Mouse (Mus musculus) olfactory bulb, adult 2 months (tissue): ENCODE measurements around the gene Pcsk6. TPM values are rescaled to one million over a fixed set of nuclear protein-coding genes. Genes with fewer than 3 reads are reported as not detected.

Experiments
- H3K27ac ChIP-seq: fragments of 200-500 bp; 2 replicates; pipeline ENCODE4 v1.5.1; 2012; ENCODE audit warnings: low read depth, low read length; ENCODE audit not compliant: insufficient read depth
- H3K4me1 ChIP-seq: fragments of 200-500 bp; 2 replicates; pipeline ENCODE4 v1.6.1; 2012; ENCODE audit warnings: low read length; ENCODE audit not compliant: control insufficient read depth, insufficient read depth
- H3K4me3 ChIP-seq: fragments of 200-500 bp; 2 replicates; pipeline ENCODE4 v1.5.1; 2012; ENCODE audit warnings: mild to moderate bottlenecking, low read depth, low read length, moderate library complexity; ENCODE audit not compliant: insufficient read depth
- CTCF ChIP-seq: fragments of 200-500 bp; IDR thresholded peaks from 2 replicates; pipeline ENCODE4 v1.5.1; 2012; ENCODE audit warnings: low read depth, mild to moderate bottlenecking, low read length, moderate library complexity; ENCODE audit not compliant: insufficient read depth
- POLR2A ChIP-seq: fragments of 200-500 bp; IDR thresholded peaks from 2 replicates; pipeline ENCODE4 v1.6.1; 2012; ENCODE audit warnings: mild to moderate bottlenecking, low read depth, low read length, moderate library complexity; ENCODE audit not compliant: insufficient read depth
- WGBS: fragments of 180-500 bp; shearing (Covaris S2); methylation state at CpG from one replicate; pipeline ENCODE4 v1.1.7; 2018; 5-methylcytosine and 5-hydroxymethylcytosine counted together
- polyA plus RNA-seq: library from polyadenylated mRNA; stranded (reverse); fragments of >200 nt; gene quantifications from 2 replicates; pipeline ENCODE4 v1.2.4, GENCODE M21; 2012; ENCODE audit warnings: low replicate concordance; ENCODE audit not compliant: missing spikeins, insufficient read depth, insufficient read length

Pcsk6 gene
- polyA plus RNA-seq, 1 experiment = not detected

DNA sequence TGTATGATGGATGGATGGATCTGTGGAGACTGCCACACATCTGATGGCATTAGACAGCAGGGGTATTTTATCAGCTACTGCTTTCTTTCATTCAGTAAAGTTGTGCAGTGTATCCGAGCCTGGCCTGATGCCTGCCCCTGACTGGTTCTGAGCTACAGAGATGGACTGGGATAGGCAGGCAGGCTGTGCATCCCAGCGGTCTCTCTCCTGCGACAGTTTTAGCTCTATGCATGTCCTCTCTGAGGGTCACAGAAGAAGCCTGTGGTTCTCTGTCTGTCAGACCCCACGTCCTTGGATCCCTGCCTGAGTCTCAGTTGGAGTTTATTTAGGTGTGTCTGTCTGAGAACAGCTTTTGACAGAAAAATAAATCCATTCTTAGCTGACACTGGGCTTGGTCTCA is 16.7 kb downstream of the Pcsk6 start:
- Histone ChIP-seq H3K4me1 (peaks cover 5% of the 10 kb centered on the region), H3K4me3 (no peak overlapping the region), H3K27ac (no peak overlapping the region)
- TF ChIP-seq CTCF (no peak), POLR2A (no peak)
- WGBS = 65% methylated on average over 4 of the region's 4 CpGs

DNA sequence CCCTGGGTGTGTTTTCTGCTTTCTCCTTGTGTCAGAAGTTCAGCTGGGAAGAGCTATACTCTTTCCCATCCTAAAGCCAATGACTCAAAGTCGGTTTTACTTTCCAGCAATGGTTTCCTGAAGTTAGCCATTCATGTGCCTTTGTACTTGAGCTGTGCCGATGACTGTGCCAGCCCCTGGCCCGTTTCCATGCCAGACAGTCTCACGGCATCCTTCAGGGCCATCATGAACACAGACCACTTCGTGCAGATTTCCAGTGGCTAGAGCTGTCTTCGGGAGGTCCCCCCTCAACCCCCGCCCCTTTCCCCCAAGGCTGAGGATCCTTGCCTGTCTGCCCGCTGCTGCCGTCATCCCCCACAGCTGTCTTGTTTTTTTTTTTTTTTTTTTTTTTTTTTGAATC is 17.8 kb downstream of the Pcsk6 start:
- Histone ChIP-seq H3K4me3 (no peak overlapping the region), H3K4me1 (peaks cover 5% of the 10 kb centered on the region), H3K27ac (no peak overlapping the region)
- 63% methylated on average over 9 of the region's 9 CpGs for WGBS
- no peak for TF ChIP-seq CTCF
- no peak for TF ChIP-seq POLR2A

DNA sequence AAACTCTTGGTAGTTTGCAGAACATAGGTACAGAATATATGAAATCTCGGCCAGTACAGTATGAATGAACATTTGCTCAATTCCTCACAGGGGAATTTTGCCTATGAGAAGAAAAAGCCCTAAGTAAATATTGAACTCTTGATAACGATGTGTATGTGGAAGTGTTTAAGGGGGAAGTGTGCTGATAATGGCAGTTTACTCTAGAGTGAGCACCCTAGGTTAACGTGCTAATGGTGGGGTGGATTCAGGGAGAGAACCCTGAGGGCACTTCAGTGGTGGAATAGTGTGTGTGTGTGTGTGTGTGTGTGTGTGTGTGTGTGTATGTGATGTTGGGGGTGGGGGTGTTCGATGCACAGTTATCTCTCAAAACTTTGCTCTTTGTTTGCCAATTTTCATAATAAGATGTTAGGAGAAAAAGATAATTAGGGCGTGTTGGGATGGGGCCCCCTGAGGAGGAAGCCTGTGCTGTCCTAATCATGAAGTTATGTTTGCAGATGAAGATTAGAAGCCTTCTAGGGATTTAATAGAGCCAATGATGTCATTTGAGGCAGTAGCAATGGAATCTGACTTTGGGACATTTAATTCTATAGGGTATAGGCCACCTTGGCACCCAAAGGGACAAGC is 19.2 kb downstream of the Pcsk6 start:
- Histone ChIP-seq H3K27ac (no peak overlapping the region), H3K4me3 (no peak overlapping the region), H3K4me1 (peaks cover 5% of the 10 kb centered on the region)
- no peak for TF ChIP-seq CTCF
- WGBS = 61% methylated on average over 5 of the region's 5 CpGs

DNA sequence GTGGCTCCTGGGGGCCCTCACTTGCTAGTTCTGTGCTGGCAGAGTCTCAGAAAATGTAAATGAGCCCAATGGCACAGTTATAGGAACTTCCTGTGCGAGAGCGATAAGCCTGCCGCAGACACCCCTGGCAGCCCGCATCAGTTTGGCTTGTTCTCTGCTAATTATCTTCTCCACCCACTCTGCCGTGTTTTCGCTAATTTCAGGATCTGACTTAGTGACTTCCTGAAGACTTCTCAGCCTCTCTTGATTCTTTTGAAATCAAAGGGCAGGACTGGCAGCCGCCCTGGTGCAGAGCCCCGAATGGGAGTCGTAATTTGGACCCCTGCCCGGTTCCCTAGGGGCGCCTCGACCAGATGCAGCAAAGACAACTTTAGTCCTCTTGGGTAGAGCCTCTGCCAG is 19.8 kb downstream of the Pcsk6 start:
- H3K4me1 ChIP-seq = peaks cover 5% of the 10 kb centered on the region
- H3K27ac ChIP-seq = no peak overlapping the region
- 8% methylated on average over 12 of the region's 12 CpGs for WGBS
- H3K4me3 ChIP-seq = peak overlapping the region; percentile 21; the same call in 1 of the 2 replicates
- no peak for TF ChIP-seq POLR2A
- TF ChIP-seq CTCF = no peak

DNA sequence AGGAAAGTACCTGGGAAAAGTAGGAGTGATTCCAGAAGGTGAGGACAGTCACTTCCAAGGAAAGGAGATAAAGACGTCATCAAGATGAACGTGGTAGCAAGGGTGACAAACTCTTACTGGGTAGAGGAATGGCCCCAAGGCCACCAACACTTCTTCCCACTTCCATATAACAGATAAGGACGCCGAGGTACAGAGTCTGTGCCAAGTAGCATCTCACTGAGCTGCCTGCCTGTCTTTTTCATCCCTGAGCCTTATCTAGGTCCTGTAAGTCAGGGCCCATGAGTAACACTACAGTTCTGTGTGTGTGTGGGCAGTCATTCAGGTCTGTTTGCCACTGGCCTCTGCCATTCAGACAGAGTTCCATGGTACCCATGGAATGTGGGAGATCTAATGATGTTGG is 23.4 kb downstream of the Pcsk6 start:
- Histone ChIP-seq H3K27ac (no peak overlapping the region), H3K4me1 (peaks cover 5% of the 10 kb centered on the region), H3K4me3 (no peak overlapping the region)
- WGBS = 93% methylated on average over 4 of the region's 4 CpGs
- TF ChIP-seq CTCF (no peak), POLR2A (no peak)

DNA sequence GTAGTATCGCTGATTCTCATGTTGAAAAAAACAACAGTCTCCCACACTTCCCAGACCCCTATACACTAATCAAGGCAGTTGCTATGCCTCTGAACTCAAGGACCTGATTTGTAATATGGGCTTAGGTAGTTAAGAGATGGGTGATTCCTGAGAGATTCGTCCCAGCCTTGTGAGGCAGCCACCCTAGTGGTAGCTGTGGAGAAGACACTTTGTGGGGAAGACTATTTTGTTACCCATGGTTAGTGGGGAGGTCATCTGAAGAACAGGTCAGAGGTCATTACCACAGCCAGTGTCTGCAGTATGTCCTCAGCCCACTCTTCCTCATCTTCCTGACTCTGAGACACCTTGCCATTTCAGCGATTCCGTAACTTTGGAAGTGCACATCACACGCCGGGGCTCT is 24.3 kb downstream of the Pcsk6 start:
- Histone ChIP-seq H3K4me3 (no peak overlapping the region), H3K27ac (no peak overlapping the region), H3K4me1 (peaks cover 5% of the 10 kb centered on the region)
- TF ChIP-seq POLR2A (no peak), CTCF (no peak)
- 96% methylated on average over 6 of the region's 6 CpGs for WGBS

DNA sequence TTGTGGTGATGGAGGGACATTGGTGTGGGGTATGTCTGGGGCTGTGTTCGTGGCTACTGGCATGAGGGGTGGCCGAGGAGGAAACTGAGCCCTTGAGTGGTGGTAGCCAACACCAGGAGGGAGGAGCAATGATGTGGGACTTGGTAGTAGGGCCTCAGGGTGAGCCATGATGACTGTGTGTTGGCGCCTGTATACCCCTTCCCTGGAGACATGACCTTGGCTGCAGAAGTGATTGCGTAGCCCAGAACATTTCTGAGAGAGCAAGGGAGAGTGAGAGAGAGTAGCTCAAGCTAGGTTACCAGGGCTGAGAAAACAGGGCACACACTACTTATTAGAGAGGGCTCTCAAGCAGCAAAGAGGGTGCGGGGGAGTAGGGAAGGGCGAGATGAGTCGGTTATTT is 30.3 kb downstream of the Pcsk6 start:
- H3K27ac ChIP-seq = no peak overlapping the region
- 83% methylated on average over 7 of the region's 7 CpGs for WGBS
- peaks cover 8% of the 10 kb centered on the region for H3K4me1 ChIP-seq
- no peak overlapping the region for H3K4me3 ChIP-seq
- TF ChIP-seq POLR2A (no peak), CTCF (no peak)

DNA sequence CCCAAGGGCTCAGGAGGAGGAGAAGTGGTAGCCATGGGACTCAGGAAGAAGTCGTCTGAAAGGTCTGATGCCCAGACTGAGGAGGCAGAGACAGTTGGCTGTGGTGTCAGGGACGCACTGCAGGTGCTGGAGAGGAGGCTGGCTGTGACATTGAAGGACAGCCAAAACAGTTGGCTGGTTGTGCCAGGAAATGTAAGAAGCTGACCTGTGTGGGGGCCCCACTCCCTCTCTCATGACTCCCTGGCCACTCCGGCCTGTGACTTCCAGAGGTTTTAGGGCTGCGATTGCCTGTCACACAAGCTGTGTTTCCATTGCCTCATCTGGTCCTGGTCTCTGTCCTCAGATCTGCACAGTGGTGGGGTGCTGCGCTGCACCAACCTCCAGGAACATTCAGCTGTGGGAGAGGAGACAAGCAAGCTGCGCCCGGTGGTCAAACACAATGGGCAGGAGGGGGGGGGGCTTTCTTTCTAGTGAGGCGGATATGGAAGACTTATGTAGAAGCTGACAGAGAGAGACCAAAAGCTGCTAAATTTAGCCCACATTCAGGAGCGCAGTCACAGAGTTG is 30.8 kb downstream of the Pcsk6 start:
- no peak for TF ChIP-seq POLR2A
- TF ChIP-seq CTCF = no peak
- H3K4me1 ChIP-seq = peaks cover 8% of the 10 kb centered on the region
- 58% methylated on average over 9 of the region's 9 CpGs for WGBS
- no peak overlapping the region for H3K4me3 ChIP-seq
- no peak overlapping the region for H3K27ac ChIP-seq

DNA sequence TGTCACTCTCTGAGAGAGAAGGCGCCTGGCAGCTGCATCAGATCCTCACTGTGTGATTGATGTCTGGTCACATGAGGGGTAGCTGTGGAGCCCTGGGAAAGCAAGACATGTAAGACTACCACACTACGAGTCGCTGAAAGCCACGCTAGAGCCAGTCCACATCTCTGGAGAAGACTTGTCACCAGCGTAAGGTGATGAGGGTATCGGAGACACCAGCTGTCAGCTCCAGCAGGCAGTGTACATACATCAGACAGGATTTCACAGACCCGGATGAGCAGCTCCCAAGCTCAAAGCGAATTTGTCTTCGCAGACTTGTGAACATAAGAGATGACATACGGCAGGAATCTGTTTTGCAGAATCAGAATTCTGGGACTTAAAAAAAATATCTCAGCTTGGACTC is 32.0 kb downstream of the Pcsk6 start:
- TF ChIP-seq POLR2A (no peak), CTCF (no peak)
- WGBS = 92% methylated on average over 10 of the region's 10 CpGs
- H3K4me3 ChIP-seq = no peak overlapping the region
- no peak overlapping the region for H3K27ac ChIP-seq
- H3K4me1 ChIP-seq = peaks cover 8% of the 10 kb centered on the region

DNA sequence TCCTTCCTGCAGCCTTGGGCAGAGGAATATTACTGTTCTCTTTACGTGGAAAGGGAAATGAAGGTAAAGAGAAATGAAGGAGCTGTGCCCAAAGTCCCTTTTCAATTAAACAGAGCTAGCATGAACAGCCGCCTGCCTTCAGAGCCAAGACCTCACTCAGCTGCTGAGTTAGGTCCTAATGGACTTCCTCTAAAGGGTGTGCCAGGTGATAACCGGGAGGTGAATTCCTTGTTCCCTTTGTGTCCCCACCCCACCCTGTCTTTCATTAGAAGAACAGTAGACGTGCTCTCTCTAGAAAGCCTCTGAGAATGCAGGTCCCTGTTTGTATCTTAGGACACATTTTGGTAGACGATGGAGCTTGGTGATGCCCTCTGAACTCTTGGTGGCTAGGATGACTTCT is 33.7 kb downstream of the Pcsk6 start:
- Histone ChIP-seq H3K4me3 (no peak overlapping the region), H3K4me1 (peaks cover 8% of the 10 kb centered on the region), H3K27ac (no peak overlapping the region)
- TF ChIP-seq POLR2A = no peak
- TF ChIP-seq CTCF = no peak
- WGBS = 88% methylated on average over 5 of the region's 5 CpGs
